Comparison of ENCODE assay signal across 12 mouse cellular contexts in genomic region chr3:55543929-55544684, GRCm38 (mm10).
A peak's percentile ranks its signal among the peaks of the same experiment; 100 is the strongest.
DNase-seq lines count a peak whose midpoint lies in the region; ATAC-seq and TF ChIP-seq lines count a peak whose summit lies in the region.
"Had no signal": no experiment of that assay in that cellular context is flagged by ENCODE, and none has a peak within 500 bp of the region (broad histone marks: within the 10 kb centered on the region; RNA-seq: fewer than 3 reads in every experiment).

No protein-coding gene starts in this region.

- DNase-seq in heart, adult 2 months, result no peak
- DNase-seq in c-Kit-positive CD71-positive TER-119-negative erythroid progenitor cells, embryonic 14.5 days (ENCODE audit: low read depth), result peak; percentile 22
- DNase-seq in hindbrain, embryonic 11.5 days (ENCODE audit: low spot score), result no peak
- DNase-seq in frontal cortex, postnatal 14 days (ENCODE audit: low spot score in 2 of 2), result no peak
- DNase-seq in ovary, postnatal 14 days (ENCODE audit: low spot score), result no peak
- DNase-seq: cerebellum, adult 9-11 months; thymus, postnatal 25 days had no signal

- TF ChIP-seq CTCF in heart, adult 2 months (IDR thresholded peaks at IDR 0.05), result no peak

- peaks cover 16 to 19% of the 10 kb centered on the region in 2 experiments for H3K4me1 ChIP-seq in heart, embryonic 14.5 days (ENCODE audit: control insufficient read depth in 2 of 2, insufficient read depth in 2 of 2, low read length in 2 of 2)
- no peaks in the 10 kb centered on the region for H3K4me1 ChIP-seq in heart, adult 2 months (ENCODE audit: control insufficient read depth, insufficient read depth, low read length)
- H3K4me1 ChIP-seq in hindbrain, embryonic 11.5 days (replicated peaks; ENCODE audit: control insufficient read depth, insufficient read depth, low read length), result 0 out of 2 replicates have a peak, but pooled peaks cover 2% of the 10 kb centered on the region

- H3K27ac ChIP-seq in heart, embryonic 14.5 days (replicated peaks in 1 of 2; ENCODE audit: control insufficient read depth in 1 of 2, insufficient read depth in 1 of 2, low read depth in 2 of 2, low read length in 2 of 2), result no peak overlapping the region
- no peak overlapping the region for H3K27ac ChIP-seq in heart, adult 2 months
- 0 out of 2 replicates have a peak overlapping the region, but pooled peaks have one; percentile 2 for H3K27ac ChIP-seq in hindbrain, embryonic 11.5 days (ENCODE audit: low read depth, low read length)

- H3K4me3 ChIP-seq in heart, embryonic 14.5 days (ENCODE audit: control insufficient read depth in 1 of 2, insufficient read depth in 1 of 2, low read depth in 1 of 2, low read length in 2 of 2), result no peak overlapping the region
- H3K4me3 ChIP-seq in heart, adult 2 months, result no peak overlapping the region
- H3K4me3 ChIP-seq in hindbrain, embryonic 11.5 days (ENCODE audit: low read depth, low read length), result no peak overlapping the region
- H3K4me3 ChIP-seq: myocyte had no signal

- no peaks in the 10 kb centered on the region for H3K79me2 ChIP-seq in heart, adult 2 months (replicated peaks; ENCODE audit: control insufficient read depth, insufficient read depth, low read length)

- H3K27me3 ChIP-seq in heart, embryonic 14.5 days (ENCODE audit: control insufficient read depth, insufficient read depth, low read length), result no peaks in the 10 kb centered on the region
- no peaks in the 10 kb centered on the region for H3K27me3 ChIP-seq in heart, adult 2 months (ENCODE audit: control insufficient read depth, insufficient read depth, low read length)
- no peaks in the 10 kb centered on the region for H3K27me3 ChIP-seq in hindbrain, embryonic 11.5 days (ENCODE audit: control insufficient read depth, insufficient read depth, low read length)
- H3K27me3 ChIP-seq: CH12.LX had no signal

- WGBS in heart, embryonic 14.5 days, result 21% methylated on average over 13 of the region's 13 CpGs
- 53% methylated on average over 13 of the region's 13 CpGs for WGBS in heart, adult 2 months
- 63% methylated on average over 13 of the region's 13 CpGs for WGBS in hindbrain, embryonic 11.5 days

- H3K9me3 ChIP-seq in heart, embryonic 14.5 days (ENCODE audit: control insufficient read depth, low read length), result no peaks in the 10 kb centered on the region
- H3K9me3 ChIP-seq in hindbrain, embryonic 11.5 days (ENCODE audit: control insufficient read depth, low read length), result no peaks in the 10 kb centered on the region

- H3K9ac ChIP-seq in heart, embryonic 14.5 days (ENCODE audit: low read length), result no peak overlapping the region
- H3K9ac ChIP-seq in heart, adult 2 months (ENCODE audit: low read depth, low read length), result no peak overlapping the region
- H3K9ac ChIP-seq in hindbrain, embryonic 11.5 days (ENCODE audit: low read depth, low read length), result no peak overlapping the region

- no peaks in the 10 kb centered on the region for H3K36me3 ChIP-seq in heart, embryonic 14.5 days (ENCODE audit: control insufficient read depth, insufficient read depth, low read length)
- H3K36me3 ChIP-seq in heart, adult 2 months (ENCODE audit: control insufficient read depth, insufficient read depth, low read length), result no peaks in the 10 kb centered on the region
- H3K36me3 ChIP-seq in hindbrain, embryonic 11.5 days (ENCODE audit: control insufficient read depth, insufficient read depth, low read length), result no peaks in the 10 kb centered on the region

- peak overlapping the region; percentile 18; the same call in 1 of the 2 replicates for H3K4me2 ChIP-seq in heart, embryonic 14.5 days (ENCODE audit: low read length)
- H3K4me2 ChIP-seq in hindbrain, embryonic 11.5 days (replicated peaks; ENCODE audit: low read depth, low read length), result no peak overlapping the region

- no peak; the same call in 1 of the 2 replicates for ATAC-seq in heart, embryonic 14.5 days (ENCODE audit: insufficient number of reproducible peaks, insufficient read depth, low FRiP score, low read depth)
- ATAC-seq in hindbrain, embryonic 11.5 days (ENCODE audit: low FRiP score), result peak; percentile 23; the same call in 1 of the 2 replicates
- ATAC-seq in megakaryocyte-erythroid progenitor cell, adult 5-6 weeks (replicated peaks; ENCODE audit: low FRiP score, low TSS enrichment, poor library complexity, severe bottlenecking), result peak; percentile 77; the same call in 1 of the 2 replicates
- ATAC-seq in activated CD4-positive, CD25-positive, alpha-beta regulatory T cell, adult 4 months, result no peak

- intact Hi-C loops in heart, adult 2 months (cut with DNase I), result no loop called here

- no peak for TF ChIP-seq POLR2A in heart, adult 2 months (IDR thresholded peaks at IDR 0.05; ENCODE audit: insufficient read depth, low read depth, low read length)

- no peak for TF ChIP-seq EP300 in heart, adult 2 months (IDR thresholded peaks at IDR 0.05; ENCODE audit: insufficient read depth, low read depth, low read length)

Comparison
In these comparisons a context has a peak if more than half of its experiments do, and no peak if none do; other contexts are left out.
1. ATAC-seq: peak in hindbrain, embryonic 11.5 days (single experiment) and megakaryocyte-erythroid progenitor cell, adult 5-6 weeks (single experiment); none in heart, embryonic 14.5 days (single experiment) and activated CD4-positive, CD25-positive, alpha-beta regulatory T cell, adult 4 months (single experiment).